Mouse (Mus musculus) urinary bladder, postnatal 0 days (tissue): Measurements from ENCODE around the gene Bloc1s4. TPM values are rescaled to one million over a fixed set of nuclear protein-coding genes. Genes with fewer than 3 reads are reported as not detected.

ENCODE experiments used
- polyA plus RNA-seq: library from polyadenylated mRNA; unstranded; fragments of >200 nt; fragmentation: Nextera tagmentation; extraction: Ambion mirVana; gene quantifications from 2 replicates; pipeline ENCODE4 v1.2.1, GENCODE M21; 2015

Gene Bloc1s4
- 22.1 and 22.5 TPM in 2 replicates for polyA plus RNA-seq

DNA sequence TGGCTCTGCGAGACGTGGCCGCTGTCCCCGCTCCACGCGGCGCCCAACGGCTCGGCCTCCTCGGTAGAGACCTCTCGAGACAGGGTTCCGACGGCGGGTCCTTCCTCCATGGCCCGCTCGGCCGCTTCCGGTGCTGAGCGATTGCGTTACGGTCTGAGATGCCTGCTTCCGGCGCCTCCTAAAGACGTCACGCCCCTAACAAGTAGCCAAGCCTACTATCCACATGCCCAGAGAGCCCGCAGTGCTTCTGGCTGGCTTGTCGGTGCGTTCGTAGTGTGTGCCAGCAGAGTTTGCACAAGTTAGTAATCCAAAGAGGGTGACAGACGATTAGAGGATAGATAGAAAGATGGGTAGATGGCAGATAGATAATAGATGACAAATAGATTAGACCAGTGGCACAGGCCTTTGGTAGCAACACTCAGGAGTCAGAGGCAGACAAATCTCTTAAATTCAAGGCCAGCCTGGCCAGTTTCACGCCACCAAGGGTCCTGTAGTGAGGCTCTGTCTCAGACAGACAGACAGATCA, at the start of gene Bloc1s4:
Gene Bloc1s4, minus strand, starts transcription at position 115 of the 526 bp plus-strand sequence.

DNA sequence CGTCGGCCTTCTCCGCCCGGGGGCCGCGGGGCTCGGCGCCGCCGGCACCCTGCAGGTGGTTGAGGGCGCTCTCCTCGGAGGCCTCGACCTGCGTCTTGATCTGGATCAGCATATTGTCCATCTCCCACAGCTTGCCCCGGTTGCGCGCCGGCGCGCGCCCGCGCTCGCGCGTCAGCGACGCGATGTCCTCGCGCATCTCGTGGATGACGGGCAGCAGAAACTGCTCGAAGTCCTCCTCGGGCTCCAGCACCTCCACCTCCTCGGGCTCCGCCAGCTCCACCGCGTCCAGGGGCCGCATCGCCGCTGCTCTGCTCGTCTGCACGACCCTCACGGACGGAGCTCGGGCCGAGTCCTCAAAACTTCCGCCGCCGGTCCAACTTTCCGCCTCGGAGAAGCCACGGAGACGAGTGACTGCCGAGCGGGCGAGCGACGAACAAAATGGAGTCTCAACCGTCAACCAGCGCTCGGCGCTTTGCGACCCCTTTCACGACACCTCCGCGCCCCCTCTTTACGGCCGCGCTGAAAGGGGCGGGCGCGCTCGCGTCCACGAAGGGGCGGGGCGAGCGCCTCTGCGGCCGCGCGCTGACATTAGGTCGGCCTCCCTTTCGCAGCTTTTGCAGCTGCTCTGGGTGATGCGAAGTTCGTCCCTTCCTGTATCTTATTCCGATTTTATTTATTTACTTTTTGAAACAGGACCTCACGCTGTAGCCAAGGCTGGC, 48.0 kb upstream of the Bloc1s4 start, which contains the start of gene Mrfap1:
Gene Mrfap1, minus strand, starts transcription at position 477 of the 719 bp plus-strand sequence.

Other genes starting within 250 kb of the Bloc1s4 start
- gene Tbc1d14, start 155.4 kb downstream of the Bloc1s4 start, polyA plus RNA-seq = 10.1 and 10.4 TPM in 2 replicates
- gene D5Ertd579e, start 52.6 kb downstream of the Bloc1s4 start, polyA plus RNA-seq = 16.4 and 18.6 TPM in 2 replicates
- gene Mrfap1, start 48.1 kb upstream of the Bloc1s4 start, polyA plus RNA-seq = 340 and 384 TPM in 2 replicates
- gene Man2b2, start 82.0 kb upstream of the Bloc1s4 start, polyA plus RNA-seq = 20.5 and 22.7 TPM in 2 replicates
- gene Ppp2r2c, start 119.9 kb upstream of the Bloc1s4 start, polyA plus RNA-seq = 0.12 and 0.18 TPM in 2 replicates
- 15.1 and 15.7 TPM in 2 replicates for gene Wfs1, start 240.6 kb upstream of the Bloc1s4 start, polyA plus RNA-seq